Mouse (Mus musculus) spleen, postnatal 36 days (tissue): ENCODE measurements at regions not wholly inside any gene's neighbourhood (a gene's known extent, or its start where the extent isn't known, plus 50 kb on each side); places are given as distances from the start of the nearest gene placed in this dataset.
"Not testable (repeated sequence)": the region's sequence is repeated elsewhere in the genome, so short reads cannot be mapped to it uniquely, and the experiment has no call there.

Experiments
- DNase-seq, 2 experiments: peaks; one replicate each; pipeline ENCODE4 v3.0.0; 2022; ENCODE audit warnings: low spot score in 2 of 2, mixed read lengths in 1 of 2

- no peak for DNase-seq
Measured at GRCm38 (mm10) chr2:114723971-114724666, 69.4 kb upstream of the Dph6 start.

DNA sequence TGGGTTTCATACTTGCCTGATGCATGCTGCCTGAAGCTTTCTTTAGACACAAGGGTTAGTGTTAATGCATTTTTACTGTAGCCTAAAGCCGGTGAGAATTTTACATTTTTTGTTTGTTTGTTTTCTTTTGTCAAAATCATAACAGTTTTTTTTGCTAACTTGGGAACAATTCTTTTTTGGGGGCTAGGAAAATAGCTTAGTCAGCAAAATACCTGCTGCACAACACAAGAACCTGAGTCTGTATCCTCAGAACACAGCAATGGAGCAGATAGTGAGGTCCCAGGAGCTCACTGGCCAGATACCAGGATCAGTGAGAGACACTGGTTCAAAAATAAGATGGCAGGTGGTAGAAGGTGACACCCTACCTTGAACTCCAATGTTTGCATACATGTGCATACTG lies 72.4 kb upstream of the Dph6 start:
- no peak for DNase-seq

- no peak for DNase-seq
Measured at GRCm38 (mm10) chr2:114734861-114735569, 80.3 kb upstream of the Dph6 start.

DNA sequence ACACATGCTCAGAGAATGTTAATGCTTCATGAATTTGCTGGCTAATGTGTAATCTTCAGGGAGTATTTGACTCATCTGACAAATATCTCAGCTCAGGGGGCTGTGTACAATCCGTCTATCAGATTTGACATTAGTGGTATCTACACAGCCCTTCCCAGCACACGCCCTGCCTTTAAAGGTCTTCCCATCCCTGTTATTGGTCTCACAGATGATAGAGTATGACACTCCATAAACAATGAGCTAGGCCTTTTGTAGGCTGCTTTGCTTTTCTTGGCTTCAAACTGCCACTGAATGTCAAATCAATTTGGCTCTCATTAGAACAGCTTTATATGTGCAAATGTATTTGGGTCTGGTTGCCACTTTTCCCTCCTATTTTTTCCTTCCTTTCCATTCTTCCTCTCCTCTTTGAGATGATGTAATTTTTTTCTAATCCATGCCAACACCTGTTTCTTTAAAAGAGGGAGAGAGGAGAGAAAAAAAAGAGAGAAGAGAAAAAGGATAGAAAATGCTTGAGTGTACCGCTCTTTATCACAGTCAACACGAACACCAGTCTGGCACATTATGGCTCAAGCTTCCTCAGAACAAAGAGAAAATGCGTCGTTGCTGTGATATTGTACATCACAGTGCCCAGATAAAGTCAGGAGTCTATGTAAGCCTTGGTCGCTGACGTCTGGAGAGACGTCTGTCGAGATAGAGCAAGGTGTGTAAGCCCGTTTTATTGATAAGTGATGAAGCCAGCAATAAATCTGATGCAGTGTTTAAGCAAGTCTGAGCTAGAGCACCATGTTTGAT lies 84.9 kb upstream of the Dph6 start:
- no peak for DNase-seq

DNA sequence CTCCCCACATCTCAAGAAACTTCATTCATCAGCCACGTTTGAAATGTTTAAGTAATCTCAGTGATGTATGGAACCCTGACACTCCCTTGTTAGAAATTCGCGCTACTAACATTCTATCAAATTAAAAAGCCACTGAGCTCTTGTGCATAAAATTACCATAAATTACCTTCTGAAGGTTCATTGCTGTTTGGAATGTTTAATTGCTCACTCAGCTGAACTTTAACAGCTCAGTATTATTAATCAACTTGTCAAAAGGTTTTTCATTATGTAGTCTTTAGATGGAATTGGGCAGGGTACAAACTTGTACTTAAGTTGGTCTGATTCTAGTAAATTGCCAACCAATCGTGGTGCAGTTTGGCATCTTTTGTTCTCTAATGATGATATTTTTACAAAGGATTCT lies 108.5 kb upstream of the Dph6 start:
- no peak for DNase-seq

GRCm38 (mm10) chr2:114773723-114774122 lies 119.0 kb upstream of the Dph6 start:
- not testable (repeated sequence) for DNase-seq

GRCm38 (mm10) chr2:114774278-114774677 lies 119.5 kb upstream of the Dph6 start:
- DNase-seq, result no peak

GRCm38 (mm10) chr2:114775532-114775931 lies 120.8 kb upstream of the Dph6 start:
- no peak for DNase-seq

DNA sequence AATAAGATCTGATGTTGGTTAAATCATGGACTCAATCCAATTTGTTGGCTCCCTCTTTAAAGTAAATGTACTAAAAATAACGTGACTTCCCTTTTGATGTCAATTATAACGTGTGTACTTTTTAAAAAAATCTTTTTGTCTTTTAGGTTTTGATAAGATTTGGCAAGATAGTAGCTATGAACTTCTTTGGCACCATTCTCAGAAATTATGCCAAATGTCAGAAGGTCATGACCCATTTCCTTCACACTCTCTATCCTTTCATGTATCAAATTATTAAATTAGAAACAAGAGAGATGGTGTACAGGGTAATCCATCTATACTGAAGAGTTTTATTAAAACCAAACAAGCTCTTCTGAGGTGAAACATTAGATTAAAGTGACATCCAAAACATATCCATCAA lies 121.4 kb upstream of the Dph6 start:
- DNase-seq, result no peak

DNA sequence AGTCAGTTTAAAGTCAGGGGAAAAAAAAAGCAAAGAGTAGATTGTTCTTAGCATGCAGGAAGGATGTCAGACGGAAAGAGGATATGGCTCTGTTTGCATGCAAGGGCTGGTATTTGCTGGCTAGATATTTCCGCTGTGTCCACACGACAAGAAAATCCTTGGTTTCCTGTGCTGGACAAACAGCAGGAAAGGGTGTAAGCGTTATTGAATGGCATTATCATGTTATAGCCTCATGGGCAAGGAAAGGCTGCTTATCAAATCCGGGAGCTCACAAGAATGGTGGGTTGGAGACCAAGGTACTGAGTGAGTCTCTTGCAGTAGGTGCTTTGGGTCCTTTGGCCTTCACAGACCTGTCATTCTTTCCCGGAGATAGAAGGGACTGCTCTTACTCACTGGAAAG lies 127.7 kb upstream of the Dph6 start:
- DNase-seq, result no peak

DNA sequence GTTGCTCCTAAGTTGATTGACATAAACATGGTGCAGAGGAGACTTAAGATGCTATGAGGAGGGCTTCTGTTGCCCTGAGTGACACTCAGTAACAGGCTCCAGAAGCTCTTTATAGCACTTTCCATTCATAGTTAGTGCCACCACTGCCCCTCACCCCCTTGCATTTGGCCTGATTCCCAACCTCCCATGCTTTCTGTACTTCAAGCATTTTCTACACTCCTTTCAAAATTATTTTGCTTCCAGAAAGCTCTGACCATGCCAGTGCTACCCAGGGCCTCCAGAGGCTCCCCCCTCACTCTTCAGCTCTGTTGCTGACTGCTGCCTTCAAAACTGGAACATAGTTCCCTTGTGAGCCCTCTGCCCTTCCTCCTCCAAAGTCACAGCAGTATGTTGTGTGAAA lies 129.4 kb upstream of the Dph6 start:
- no peak for DNase-seq

- no peak for DNase-seq
Measured at GRCm38 (mm10) chr2:114788251-114788650, 133.5 kb upstream of the Dph6 start.

- DNase-seq, result no peak
Measured at GRCm38 (mm10) chr2:114796630-114797290, 142.0 kb upstream of the Dph6 start.

- DNase-seq, result no peak
Measured at GRCm38 (mm10) chr2:114797291-114797650, 142.5 kb upstream of the Dph6 start.

- no peak for DNase-seq
Measured at GRCm38 (mm10) chr2:114803241-114803640, 148.5 kb upstream of the Dph6 start.

- no peak for DNase-seq
Measured at GRCm38 (mm10) chr2:114803928-114804327, 149.2 kb upstream of the Dph6 start.

DNA sequence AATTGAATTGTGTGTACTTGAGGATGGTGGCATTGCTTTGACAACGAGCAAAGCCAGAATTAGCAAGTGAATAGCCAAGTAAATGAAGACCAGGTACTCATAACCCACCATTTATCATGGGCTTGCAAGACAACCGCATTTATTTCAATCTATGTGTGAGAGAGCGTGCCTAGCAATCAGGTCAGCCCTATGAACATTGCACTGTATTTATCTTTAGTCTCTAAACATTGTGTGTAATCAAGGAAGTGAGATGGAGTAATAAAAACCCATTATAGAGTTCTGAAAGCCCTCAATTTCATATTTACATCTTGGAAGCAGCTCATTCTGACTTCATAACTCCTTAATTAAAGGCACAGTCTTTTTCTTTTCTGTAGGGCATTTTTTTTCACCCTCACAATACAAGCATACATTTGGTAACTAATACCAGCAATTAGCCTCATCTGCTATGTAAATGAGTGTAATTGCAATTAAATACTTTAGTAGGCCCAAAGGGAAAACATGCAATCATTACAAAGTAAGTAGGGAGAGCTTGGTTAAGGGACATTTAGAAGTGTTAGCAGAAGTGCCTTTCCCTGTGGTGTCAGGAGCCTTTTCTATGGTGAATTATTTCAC lies 150.8 kb upstream of the Dph6 start:
- no peak for DNase-seq

- DNase-seq, result no peak
Measured at GRCm38 (mm10) chr2:114808046-114808445, 153.3 kb upstream of the Dph6 start.

DNA sequence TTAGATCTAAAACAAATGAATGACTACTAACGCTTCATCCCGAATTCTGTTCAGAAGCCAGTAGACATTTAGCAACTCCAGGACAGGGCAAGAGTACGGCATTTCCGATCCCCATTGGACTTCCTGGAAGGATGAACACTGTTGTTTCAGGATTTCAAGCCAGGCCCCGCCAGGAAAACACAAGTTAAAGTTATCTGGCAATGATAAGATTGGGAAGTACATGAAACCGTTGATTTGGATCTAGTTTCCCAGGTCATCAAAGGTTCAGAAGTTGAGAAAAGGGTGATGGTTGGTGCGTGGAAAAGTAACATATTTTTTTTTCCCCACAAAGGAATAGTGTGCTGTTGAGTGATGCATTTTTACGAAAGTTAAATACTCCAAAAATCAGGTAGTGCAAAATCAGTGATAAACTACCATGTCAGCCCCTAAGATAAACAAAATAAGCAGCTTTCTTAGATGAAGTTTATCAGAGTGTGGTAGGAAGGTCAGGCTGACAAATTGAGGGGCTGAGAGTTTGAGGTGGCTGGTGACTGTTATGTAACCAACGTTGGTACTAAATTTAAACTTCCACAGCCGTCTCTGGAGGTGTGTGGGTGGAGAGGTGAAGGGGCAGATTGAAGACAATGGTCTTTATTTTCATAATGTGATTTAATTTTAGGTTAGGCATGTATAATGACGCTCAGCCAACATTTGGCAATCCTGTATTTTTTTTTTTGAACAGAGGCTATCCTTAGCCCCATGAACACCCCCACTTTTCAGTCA lies 157.6 kb upstream of the Dph6 start:
- no peak for DNase-seq

GRCm38 (mm10) chr2:114812903-114813290 lies 158.1 kb upstream of the Dph6 start:
- no peak for DNase-seq

DNA sequence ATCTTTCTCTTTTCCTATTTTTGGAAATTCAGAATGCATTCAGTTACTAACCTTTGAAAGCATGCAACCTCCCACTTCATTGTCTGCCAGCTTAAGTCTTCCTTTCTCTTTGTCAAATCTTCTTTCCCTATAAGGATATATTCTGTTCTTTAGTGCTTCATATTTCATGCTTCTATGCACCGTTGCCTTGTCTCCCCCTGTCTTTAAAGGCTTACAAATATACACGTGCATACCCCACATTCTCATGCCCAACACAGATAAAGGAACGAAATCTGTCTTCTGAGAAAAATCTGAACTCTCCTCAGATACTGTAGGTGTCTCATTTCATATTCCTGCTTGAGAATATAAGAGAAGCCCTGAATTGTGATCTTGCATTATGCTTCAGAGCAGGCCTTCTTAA lies 167.9 kb upstream of the Dph6 start:
- no peak for DNase-seq
